Mouse (Mus musculus): ENCODE results near the gene Cdc7. TPM values are rescaled to one million over a fixed set of nuclear protein-coding genes. Genes with fewer than 3 reads are reported as not detected.
"Not testable (repeated sequence)": the region's sequence is repeated elsewhere in the genome, so short reads cannot be mapped to it uniquely, and the experiment has no call there.

Gene Cdc7
- polyA plus RNA-seq, 1 experiment from 2014 or later = 17.1 TPM

- Histone ChIP-seq H3K27me3 (no peaks in the 10 kb centered on the region), H3K27ac (replicated peaks) (peak overlapping the region; percentile 90), H3K4me2 (peak overlapping the region; percentile 76), H3K4me3 (replicated peaks) (peak overlapping the region; percentile 89), H3K9me3 (replicated peaks) (no peaks in the 10 kb centered on the region), H3K9ac (peak overlapping the region; percentile 86), H3K4me1 (replicated peaks) (peaks cover 24% of the 10 kb centered on the region), H3K36me3 (replicated peaks) (peaks cover 22% of the 10 kb centered on the region)
- 1% methylated on average over 41 of the region's 41 CpGs for WGBS (ENCODE audit: insufficient replicate concordance)
- ATAC-seq (ENCODE audit: insufficient read depth) = peak; percentile 93
Observed at GRCm38 (mm10) chr5:106964513-106965014, 442 bp downstream of the Cdc7 start.

DNA sequence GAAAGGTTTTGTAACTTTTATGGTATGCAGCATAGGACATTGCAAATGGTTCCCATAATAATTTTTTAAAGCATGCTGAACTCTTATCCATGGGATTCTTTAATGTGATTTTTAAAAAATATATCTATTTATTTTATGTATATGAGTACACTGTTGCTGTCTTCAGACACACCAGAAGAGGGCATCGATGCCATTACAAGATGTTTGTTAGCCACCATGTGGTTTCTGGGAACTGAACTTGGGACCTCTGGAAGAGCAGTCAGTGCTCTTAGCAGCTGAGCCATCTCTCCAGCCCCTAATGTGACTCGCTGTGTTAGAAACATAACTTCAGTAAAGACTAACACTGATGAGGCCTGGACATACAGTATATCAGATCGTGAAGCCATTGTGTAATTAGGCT is 2.3 kb downstream of the Cdc7 start:
- H3K4me3 ChIP-seq (replicated peaks) = no peak overlapping the region
- ATAC-seq (ENCODE audit: insufficient read depth) = no peak
- peak overlapping the region; percentile 5; the same call in 1 of the 2 replicates for H3K4me2 ChIP-seq
- no peak overlapping the region for H3K9ac ChIP-seq
- H3K27ac ChIP-seq (replicated peaks) = no peak overlapping the region
- peaks cover 40% of the 10 kb centered on the region for H3K36me3 ChIP-seq (replicated peaks)
- WGBS (ENCODE audit: insufficient replicate concordance) = 82% methylated on average over 3 of the region's 3 CpGs
- H3K4me1 ChIP-seq (replicated peaks) = peaks cover 24% of the 10 kb centered on the region
- H3K27me3 ChIP-seq = no peaks in the 10 kb centered on the region
- no peaks in the 10 kb centered on the region for H3K9me3 ChIP-seq (replicated peaks)

GRCm38 (mm10) chr5:106967578-106967977 is 3.5 kb downstream of the Cdc7 start:
- peaks cover 48% of the 10 kb centered on the region for H3K36me3 ChIP-seq (replicated peaks)
- no peak for ATAC-seq (ENCODE audit: insufficient read depth)

GRCm38 (mm10) chr5:106973883-106974282 is 9.8 kb downstream of the Cdc7 start:
- Histone ChIP-seq H3K9ac (no peak overlapping the region), H3K36me3 (replicated peaks) (peaks cover 92% of the 10 kb centered on the region), H3K27ac (replicated peaks) (no peak overlapping the region), H3K4me2 (no peak overlapping the region), H3K4me1 (replicated peaks) (no peaks in the 10 kb centered on the region), H3K27me3 (no peaks in the 10 kb centered on the region), H3K4me3 (replicated peaks) (no peak overlapping the region), H3K9me3 (replicated peaks) (no peaks in the 10 kb centered on the region)
- ATAC-seq (ENCODE audit: insufficient read depth) = no peak
- WGBS (ENCODE audit: insufficient replicate concordance) = 86% methylated on average over 7 of the region's 7 CpGs

More at GRCm38 (mm10) chr5:106967578-106967977, 3.5 kb downstream of the Cdc7 start:
- H3K27ac ChIP-seq (replicated peaks) = no peak overlapping the region
- H3K4me2 ChIP-seq = no peak overlapping the region
- WGBS (ENCODE audit: insufficient replicate concordance) = 86% methylated on average over 1 of the region's 1 CpGs
- no peaks in the 10 kb centered on the region for H3K9me3 ChIP-seq (replicated peaks)
- H3K4me3 ChIP-seq (replicated peaks) = no peak overlapping the region
- peaks cover 24% of the 10 kb centered on the region for H3K4me1 ChIP-seq (replicated peaks)
- no peak overlapping the region for H3K9ac ChIP-seq
- no peaks in the 10 kb centered on the region for H3K27me3 ChIP-seq

GRCm38 (mm10) chr5:106979156-106979555 is 15.0 kb downstream of the Cdc7 start:
- 84% methylated on average over 7 of the region's 7 CpGs for WGBS (ENCODE audit: insufficient replicate concordance)

DNA sequence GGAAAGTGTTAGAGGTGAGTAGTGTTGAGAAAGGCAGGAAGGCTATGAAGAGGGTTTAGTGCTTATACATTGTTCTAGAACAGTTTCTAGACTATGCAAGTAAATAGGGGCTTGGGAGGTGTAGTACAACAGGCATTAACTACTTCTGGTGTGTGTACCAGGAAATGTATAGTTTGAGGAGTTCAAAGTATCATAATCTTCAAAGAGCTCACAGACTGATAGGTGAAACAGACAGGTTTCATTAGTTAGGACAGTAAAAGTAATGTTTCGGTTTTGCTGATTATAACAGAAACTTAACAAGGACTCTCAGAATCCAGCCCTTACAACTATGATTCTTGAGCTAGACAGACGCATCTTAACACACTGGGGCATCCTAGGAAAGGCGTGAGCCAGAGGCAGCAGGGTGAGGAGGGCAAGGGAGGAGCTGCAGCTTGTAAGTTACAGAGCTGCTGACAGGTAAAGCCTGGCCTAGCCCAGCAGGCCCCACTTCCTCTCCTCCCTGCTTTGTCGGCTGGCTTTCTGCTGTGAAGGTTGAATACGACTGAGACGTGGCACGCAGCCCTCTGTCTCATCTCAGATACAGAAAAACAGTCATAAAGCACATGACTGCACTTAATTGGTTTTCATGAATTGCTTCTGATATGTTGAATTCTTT is 18.3 kb downstream of the Cdc7 start:
- Histone ChIP-seq H3K4me2 (no peak overlapping the region), H3K27ac (replicated peaks) (no peak overlapping the region), H3K9me3 (replicated peaks) (no peaks in the 10 kb centered on the region), H3K4me1 (replicated peaks) (no peaks in the 10 kb centered on the region), H3K36me3 (replicated peaks) (peaks cover 88% of the 10 kb centered on the region), H3K4me3 (replicated peaks) (no peak overlapping the region), H3K27me3 (no peaks in the 10 kb centered on the region), H3K9ac (no peak overlapping the region)
- 84% methylated on average over 7 of the region's 7 CpGs for WGBS (ENCODE audit: insufficient replicate concordance)
- ATAC-seq (ENCODE audit: insufficient read depth) = no peak

More at GRCm38 (mm10) chr5:106979156-106979555, 15.0 kb downstream of the Cdc7 start:
- H3K4me2 ChIP-seq = no peak overlapping the region
- no peaks in the 10 kb centered on the region for H3K4me1 ChIP-seq (replicated peaks)
- H3K27ac ChIP-seq (replicated peaks) = no peak overlapping the region
- H3K4me3 ChIP-seq (replicated peaks) = no peak overlapping the region
- ATAC-seq (ENCODE audit: insufficient read depth) = no peak
- no peak overlapping the region for H3K9ac ChIP-seq
- no peaks in the 10 kb centered on the region for H3K27me3 ChIP-seq
- H3K9me3 ChIP-seq (replicated peaks) = no peaks in the 10 kb centered on the region
- H3K36me3 ChIP-seq (replicated peaks) = peaks cover 94% of the 10 kb centered on the region

- H3K9me3 ChIP-seq (replicated peaks); H3K27ac ChIP-seq (replicated peaks); H3K4me3 ChIP-seq (replicated peaks); H3K27me3 ChIP-seq; ATAC-seq (ENCODE audit: insufficient read depth); H3K4me2 ChIP-seq; H3K9ac ChIP-seq; H3K4me1 ChIP-seq (replicated peaks): not testable (repeated sequence)
- WGBS (ENCODE audit: insufficient replicate concordance) = 81% methylated on average over 3 of the region's 3 CpGs
- peaks cover 65% of the 10 kb centered on the region for H3K36me3 ChIP-seq (replicated peaks)
Observed at GRCm38 (mm10) chr5:106984934-106985333, 20.8 kb downstream of the Cdc7 start.

DNA sequence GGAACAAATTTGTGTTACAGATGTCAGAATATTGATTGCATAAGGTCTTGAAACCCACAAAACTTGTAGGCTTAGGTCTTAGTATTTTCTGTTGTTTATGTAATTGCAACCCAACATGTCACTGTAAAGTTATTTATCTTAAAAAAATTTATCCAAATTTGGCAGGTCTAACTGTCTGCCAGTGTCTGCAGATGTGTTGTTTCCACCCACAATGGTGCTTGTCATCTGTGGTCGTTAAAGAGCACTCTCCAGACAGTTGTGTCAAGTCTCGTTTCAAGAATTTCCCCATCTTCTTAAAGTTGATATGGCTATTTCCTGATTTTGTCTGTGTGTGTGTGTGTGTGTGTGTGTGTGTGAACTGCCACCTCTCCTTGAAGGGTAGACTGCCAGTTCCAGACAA is 21.5 kb downstream of the Cdc7 start:
- no peak overlapping the region for H3K27ac ChIP-seq (replicated peaks)
- ATAC-seq (ENCODE audit: insufficient read depth) = no peak
- WGBS (ENCODE audit: insufficient replicate concordance) = 20% methylated on average over 2 of the region's 2 CpGs
- no peaks in the 10 kb centered on the region for H3K27me3 ChIP-seq
- peaks cover 2% of the 10 kb centered on the region; the same call in 1 of the 2 replicates for H3K4me1 ChIP-seq (replicated peaks)
- peaks cover 59% of the 10 kb centered on the region for H3K36me3 ChIP-seq (replicated peaks)
- no peaks in the 10 kb centered on the region for H3K9me3 ChIP-seq (replicated peaks)
- H3K4me2 ChIP-seq = no peak overlapping the region
- H3K4me3 ChIP-seq (replicated peaks) = no peak overlapping the region
- H3K9ac ChIP-seq = no peak overlapping the region

- H3K36me3 ChIP-seq (replicated peaks) = peaks cover 26% of the 10 kb centered on the region
- H3K27me3 ChIP-seq = no peaks in the 10 kb centered on the region
- H3K9ac ChIP-seq = no peak overlapping the region
- no peak overlapping the region for H3K4me3 ChIP-seq (replicated peaks)
- WGBS (ENCODE audit: insufficient replicate concordance) = 62% methylated on average over 8 of the region's 8 CpGs
- ATAC-seq (ENCODE audit: insufficient read depth) = no peak
- no peak overlapping the region for H3K27ac ChIP-seq (replicated peaks)
- no peaks in the 10 kb centered on the region for H3K9me3 ChIP-seq (replicated peaks)
- H3K4me1 ChIP-seq (replicated peaks) = peaks cover 11% of the 10 kb centered on the region
- H3K4me2 ChIP-seq = no peak overlapping the region
Observed at GRCm38 (mm10) chr5:106989181-106989580, 25.1 kb downstream of the Cdc7 start.

GRCm38 (mm10) chr5:106989786-106990185 is 25.7 kb downstream of the Cdc7 start:
- no peak for ATAC-seq (ENCODE audit: insufficient read depth)
- Histone ChIP-seq H3K4me1 (replicated peaks) (peaks cover 11% of the 10 kb centered on the region), H3K36me3 (replicated peaks) (peaks cover 20% of the 10 kb centered on the region), H3K9me3 (replicated peaks) (no peaks in the 10 kb centered on the region), H3K9ac (no peak overlapping the region), H3K4me3 (replicated peaks) (no peak overlapping the region), H3K27ac (replicated peaks) (no peak overlapping the region), H3K27me3 (no peaks in the 10 kb centered on the region), H3K4me2 (no peak overlapping the region)
- WGBS (ENCODE audit: insufficient replicate concordance) = 66% methylated on average over 12 of the region's 12 CpGs

- 0 out of 2 replicates have a peak overlapping the region, but pooled peaks have one; percentile 7 for H3K27ac ChIP-seq (replicated peaks)
- H3K4me1 ChIP-seq (replicated peaks) = peaks cover 11% of the 10 kb centered on the region
- peak overlapping the region; percentile 37 for H3K4me2 ChIP-seq
- no peak overlapping the region for H3K4me3 ChIP-seq (replicated peaks)
- peaks cover 15% of the 10 kb centered on the region for H3K36me3 ChIP-seq (replicated peaks)
- no peaks in the 10 kb centered on the region for H3K9me3 ChIP-seq (replicated peaks)
- WGBS (ENCODE audit: insufficient replicate concordance) = 20% methylated on average over 14 of the region's 14 CpGs
- H3K9ac ChIP-seq = no peak overlapping the region
- ATAC-seq (ENCODE audit: insufficient read depth) = peak; percentile 64
- H3K27me3 ChIP-seq = no peaks in the 10 kb centered on the region
Observed at GRCm38 (mm10) chr5:106990639-106991299, 26.6 kb downstream of the Cdc7 start.

All from liver, embryonic 15.5 days (tissue).